Mouse (Mus musculus): Measurements from ENCODE around the gene Pth1r.

Pth1r gene

DNA sequence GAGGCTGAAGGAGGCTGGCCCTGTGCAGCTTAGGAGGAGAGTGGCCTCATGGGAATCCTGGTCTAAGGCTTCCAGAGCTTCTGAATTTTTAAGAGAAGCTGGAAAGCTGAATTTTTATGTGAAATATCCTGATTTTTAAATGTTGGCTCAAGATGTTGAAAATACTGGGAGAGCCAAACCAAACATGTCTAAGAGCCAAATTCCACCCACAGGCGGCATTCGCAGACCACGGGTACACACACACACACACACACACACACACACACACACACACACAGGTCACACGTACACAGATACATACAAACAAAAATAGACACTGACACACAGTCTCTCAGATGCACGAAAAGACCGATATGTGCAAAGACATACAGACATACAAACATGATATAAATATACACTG lies 28.9 kb downstream of the Pth1r start:
- in situ Hi-C loops (cut with MboI; ENCODE audit: low sequenced_read_pairs) = loop anchor here (10.0 kb wide), 1 partner anchor 57 kb away; no protein-coding TSS in a partner anchor

- in situ Hi-C loops (cut with MboI; ENCODE audit: low sequenced_read_pairs) = loop anchor here (10.0 kb wide), 1 partner anchor 58 kb away; no protein-coding TSS in a partner anchor
Measured at GRCm38 (mm10) chr9:110716775-110717174, 30.2 kb downstream of the Pth1r start.

GRCm38 (mm10) chr9:110715426-110715825 lies 31.5 kb downstream of the Pth1r start:
- in situ Hi-C loops (cut with MboI; ENCODE audit: low sequenced_read_pairs) = loop anchor here (10.0 kb wide), 1 partner anchor 59 kb away; no protein-coding TSS in a partner anchor

- in situ Hi-C loops (cut with MboI; ENCODE audit: low sequenced_read_pairs) = loop anchor here (10.0 kb wide), 1 partner anchor 61 kb away; no protein-coding TSS in a partner anchor
Measured at GRCm38 (mm10) chr9:110713389-110713788, 33.6 kb downstream of the Pth1r start.

DNA sequence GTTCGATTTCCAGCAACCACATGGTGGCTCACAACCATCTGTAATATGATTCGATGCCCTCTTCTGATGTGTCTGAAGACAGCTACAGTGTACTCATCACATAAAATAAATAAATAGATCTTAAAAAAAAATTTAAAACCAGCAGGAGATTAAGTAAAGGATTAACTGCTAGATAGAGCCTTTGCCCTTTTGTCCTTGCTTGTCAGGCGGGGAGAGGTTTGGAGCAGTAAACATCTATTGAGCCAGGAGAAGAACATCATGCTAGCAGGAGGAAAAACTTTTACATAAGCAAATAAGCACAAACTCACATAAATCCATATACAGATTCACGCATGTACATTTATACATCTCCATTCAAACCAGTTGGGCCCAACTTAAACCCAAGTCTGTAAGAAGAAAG lies 34.4 kb downstream of the Pth1r start:
- in situ Hi-C loops (cut with MboI; ENCODE audit: low sequenced_read_pairs) = loop anchor here (10.0 kb wide), 1 partner anchor 62 kb away; no protein-coding TSS in a partner anchor

DNA sequence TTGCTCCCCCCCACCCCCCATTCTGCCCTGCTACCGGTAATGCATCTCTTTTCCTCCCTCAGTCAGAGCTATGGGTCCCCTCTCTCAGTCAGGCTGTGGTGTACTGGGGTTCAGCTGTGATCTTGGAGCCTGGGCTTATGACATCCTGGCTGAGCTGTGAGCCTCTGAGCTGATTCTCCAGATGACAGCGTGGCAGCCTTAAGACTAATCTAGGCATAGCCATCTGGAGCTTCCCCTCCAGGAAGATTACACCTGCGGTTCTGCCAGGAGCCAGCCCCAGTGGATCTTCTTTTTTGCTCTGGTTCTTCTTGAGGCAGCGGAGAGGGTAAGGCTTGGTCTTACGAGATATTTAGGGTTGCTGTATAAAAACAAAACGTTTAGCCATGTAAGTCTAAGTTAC lies 34.9 kb downstream of the Pth1r start:
- in situ Hi-C loops (cut with MboI; ENCODE audit: low sequenced_read_pairs) = loop anchor here (10.0 kb wide), 1 partner anchor 63 kb away; no protein-coding TSS in a partner anchor

GRCm38 (mm10) chr9:110711532-110711931 lies 35.4 kb downstream of the Pth1r start:
- in situ Hi-C loops (cut with MboI; ENCODE audit: low sequenced_read_pairs) = loop anchor here (10.0 kb wide), 1 partner anchor 63 kb away; no protein-coding TSS in a partner anchor

GRCm38 (mm10) chr9:110709640-110710258 lies 37.2 kb downstream of the Pth1r start:
- in situ Hi-C loops (cut with MboI; ENCODE audit: low sequenced_read_pairs) = loop anchor here (10.0 kb wide), 1 partner anchor 65 kb away; no protein-coding TSS in a partner anchor

- in situ Hi-C loops (cut with MboI; ENCODE audit: low sequenced_read_pairs) = no loop called here
Measured at GRCm38 (mm10) chr9:110706784-110707183, 40.2 kb downstream of the Pth1r start.

DNA sequence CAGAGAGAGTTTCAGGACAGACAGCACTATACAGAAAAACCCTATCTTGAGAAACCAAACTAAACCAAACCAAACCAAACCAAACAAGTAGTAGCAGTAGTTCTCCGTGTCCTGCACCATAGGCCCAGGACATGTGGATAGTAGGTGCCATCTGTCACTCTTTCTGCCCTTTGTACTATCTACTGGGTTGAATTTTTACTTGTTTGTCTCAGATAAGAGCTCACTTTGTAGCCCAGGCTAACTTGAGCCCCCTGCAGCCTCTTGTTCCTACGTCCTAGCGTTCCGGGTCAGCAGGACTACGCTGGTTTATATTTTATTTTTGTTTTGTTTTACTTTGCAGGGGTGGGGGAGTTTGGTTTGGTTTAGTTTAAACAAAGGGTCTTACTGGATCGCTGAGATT lies 43.0 kb downstream of the Pth1r start:
- in situ Hi-C loops (cut with MboI; ENCODE audit: low sequenced_read_pairs) = no loop called here

GRCm38 (mm10) chr9:110702848-110703247 lies 44.1 kb downstream of the Pth1r start:
- in situ Hi-C loops (cut with MboI; ENCODE audit: low sequenced_read_pairs) = no loop called here

DNA sequence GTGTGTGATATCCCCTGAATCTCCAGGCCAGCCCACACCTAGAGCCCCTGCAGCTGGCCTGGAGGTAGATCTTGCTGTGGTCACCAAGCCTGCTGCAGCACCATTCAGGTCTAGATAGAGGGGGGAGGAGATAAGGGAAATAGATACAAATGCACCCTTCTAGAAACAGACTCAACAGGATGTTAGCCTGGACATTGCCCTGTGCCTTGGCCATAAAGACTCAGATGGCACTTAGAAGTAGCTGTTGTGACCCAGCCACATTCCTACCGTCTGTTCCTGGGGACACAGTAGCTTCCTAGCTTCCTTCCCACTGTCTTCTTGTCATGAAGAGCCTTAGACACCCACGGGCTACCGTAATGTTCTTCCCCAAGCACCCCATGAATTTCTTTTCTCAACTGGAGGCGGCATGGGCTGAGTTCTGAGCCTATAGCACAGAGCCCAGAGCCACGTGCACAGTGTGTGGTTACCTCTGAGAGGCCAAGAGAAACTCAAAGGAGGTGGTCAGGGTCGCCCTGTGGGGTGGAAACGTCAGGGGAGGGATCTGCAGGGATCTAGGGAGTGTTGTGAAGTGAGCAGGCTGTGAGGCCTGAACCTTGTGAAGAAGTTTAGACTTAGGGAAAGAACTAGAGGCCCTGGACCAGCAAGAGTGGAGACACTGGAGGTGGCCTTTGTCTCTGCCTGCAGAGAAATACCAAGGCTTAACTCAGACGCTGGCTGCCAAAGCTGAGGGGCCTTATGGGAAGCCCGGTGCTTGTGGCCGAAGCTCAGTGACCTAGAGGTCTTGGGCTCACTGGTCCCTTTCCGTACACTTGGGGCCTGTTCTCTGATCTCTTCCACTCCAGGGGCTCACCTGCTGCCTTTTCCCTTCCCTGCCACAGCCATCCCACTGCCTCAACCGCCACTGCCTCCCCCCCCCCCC lies 45.6 kb downstream of the Pth1r start:
- in situ Hi-C loops (cut with MboI; ENCODE audit: low sequenced_read_pairs) = no loop called here

DNA sequence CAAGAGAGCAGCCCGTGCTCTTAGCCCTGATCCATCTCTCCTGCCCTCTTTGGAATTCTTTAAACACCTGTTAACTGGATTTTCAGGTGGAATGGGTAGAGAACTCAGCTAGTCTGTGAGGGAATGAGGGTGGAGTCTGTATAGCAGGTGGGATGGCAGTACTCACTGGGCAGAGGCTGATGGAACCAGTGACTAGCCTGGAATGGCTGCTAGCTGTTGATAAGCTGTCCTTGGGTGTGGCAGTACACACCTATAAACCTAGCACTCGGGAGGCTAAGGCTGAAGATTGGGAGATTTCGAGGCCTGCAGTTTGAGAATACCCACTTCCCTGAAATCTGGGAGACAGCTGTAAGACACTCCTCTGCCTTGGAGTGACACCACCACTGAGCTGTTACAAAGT lies 47.4 kb downstream of the Pth1r start:
- in situ Hi-C loops (cut with MboI; ENCODE audit: low sequenced_read_pairs) = no loop called here

DNA sequence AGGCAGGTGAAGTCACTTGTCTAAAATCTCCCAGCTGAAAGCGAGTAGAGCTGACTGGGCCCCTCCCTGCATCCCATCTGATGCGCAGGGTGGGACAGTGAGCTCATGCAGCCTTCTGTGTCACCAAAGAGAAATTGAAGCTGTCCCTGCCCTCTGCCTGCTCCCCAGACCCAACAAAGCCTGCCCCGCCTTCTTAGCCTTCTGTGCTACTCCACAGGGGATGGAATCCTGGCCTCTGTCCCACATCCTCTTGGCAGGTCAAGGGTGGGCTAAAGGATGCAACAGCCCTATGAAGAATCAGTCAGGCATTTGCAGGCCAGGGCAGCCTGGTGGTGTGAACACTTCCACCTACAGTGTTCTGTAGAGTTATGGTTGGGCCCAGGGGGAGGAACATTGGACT lies 49.5 kb downstream of the Pth1r start:
- in situ Hi-C loops (cut with MboI; ENCODE audit: low sequenced_read_pairs) = no loop called here

DNA sequence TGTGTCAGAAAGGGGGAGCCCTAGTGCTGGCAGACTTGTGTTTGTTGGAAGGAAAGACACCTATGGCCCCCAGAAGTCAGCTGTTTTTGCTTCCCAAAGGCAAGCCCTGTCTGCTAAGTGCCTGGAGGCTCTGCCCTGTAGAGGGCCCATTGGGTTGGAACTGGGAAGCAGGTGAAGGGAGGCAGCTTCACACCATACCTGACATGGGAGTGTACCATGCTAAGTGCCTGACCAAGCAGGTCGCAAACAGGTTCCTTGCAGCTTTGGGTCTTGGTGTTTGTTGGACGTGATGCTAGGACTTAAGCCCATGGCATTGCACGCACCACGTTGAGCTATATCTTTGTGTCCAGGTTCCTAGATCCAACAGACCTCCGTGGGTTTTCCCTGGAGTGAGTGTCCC lies 50.5 kb downstream of the Pth1r start:
- in situ Hi-C loops (cut with MboI; ENCODE audit: low sequenced_read_pairs) = no loop called here

GRCm38 (mm10) chr9:110695165-110695755 lies 51.7 kb downstream of the Pth1r start:
- in situ Hi-C loops (cut with MboI; ENCODE audit: low sequenced_read_pairs) = no loop called here

DNA sequence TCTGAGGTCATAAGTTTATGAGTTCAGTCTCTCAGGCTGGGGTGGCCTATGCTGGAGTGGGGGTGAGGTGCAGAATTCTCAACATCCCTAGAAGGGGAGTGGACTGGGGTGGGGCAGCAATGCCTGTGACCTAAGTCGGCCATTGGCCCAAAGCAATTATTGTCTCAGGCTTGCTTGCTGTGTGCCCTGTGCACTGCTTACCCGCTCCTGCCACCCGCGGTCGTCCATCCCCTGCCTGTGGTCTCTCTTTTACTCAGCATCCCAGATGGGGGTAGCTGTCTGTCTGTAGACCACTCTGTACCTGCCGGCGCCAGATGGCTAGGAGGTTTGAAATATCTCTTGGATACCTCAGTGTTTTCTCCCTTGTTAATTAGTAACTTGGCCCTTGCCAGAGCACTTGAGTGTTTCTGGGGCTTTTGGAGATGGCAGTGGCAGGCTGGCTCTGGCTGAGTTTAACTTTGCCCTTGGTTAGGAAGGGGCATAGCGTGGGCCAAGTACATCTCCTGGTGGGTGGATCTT lies 57.6 kb downstream of the Pth1r start:
- in situ Hi-C loops (cut with MboI; ENCODE audit: low sequenced_read_pairs) = no loop called here

DNA sequence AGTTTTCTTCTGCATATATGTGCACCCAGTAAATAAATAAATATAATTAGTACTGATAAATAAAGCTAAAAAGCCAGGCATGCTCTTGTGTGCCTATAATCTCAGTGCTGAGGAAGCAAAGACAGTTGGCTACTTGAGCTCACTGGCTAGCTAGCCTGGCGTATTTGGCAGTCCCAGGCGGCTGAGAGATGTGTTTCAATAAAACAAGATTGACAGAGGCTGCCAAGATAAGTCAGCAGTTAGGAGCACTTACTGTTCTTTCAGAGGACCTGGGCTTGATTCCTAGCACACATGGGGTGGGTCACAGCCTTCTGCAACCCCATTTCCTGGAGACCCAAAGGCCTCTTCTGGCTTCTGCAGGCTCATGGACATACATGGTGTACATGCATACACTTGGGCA lies 59.1 kb downstream of the Pth1r start:
- in situ Hi-C loops (cut with MboI; ENCODE audit: low sequenced_read_pairs) = no loop called here

DNA sequence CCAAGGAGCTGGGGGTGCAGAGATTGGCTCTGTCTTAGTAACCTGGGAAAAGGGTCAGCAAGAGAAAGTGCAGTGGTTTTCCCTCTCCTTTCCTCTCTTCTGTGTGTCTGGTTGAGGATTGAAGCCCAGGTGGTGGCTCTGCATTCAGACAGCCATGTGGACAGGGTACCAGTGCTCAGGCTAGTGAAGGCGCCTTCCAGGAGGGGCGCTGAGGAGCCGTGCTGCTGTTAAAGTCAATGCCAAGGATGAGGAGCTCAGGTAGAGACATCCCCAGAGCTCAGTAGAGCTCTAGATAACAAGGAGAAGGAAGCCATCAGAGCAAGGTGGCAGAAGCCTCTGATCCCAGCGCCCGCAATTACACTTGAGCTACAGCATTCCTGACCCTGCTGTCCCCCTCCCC lies 59.9 kb downstream of the Pth1r start:
- in situ Hi-C loops (cut with MboI; ENCODE audit: low sequenced_read_pairs) = no loop called here

GRCm38 (mm10) chr9:110686472-110686871 lies 60.5 kb downstream of the Pth1r start:
- in situ Hi-C loops (cut with MboI; ENCODE audit: low sequenced_read_pairs) = no loop called here

DNA sequence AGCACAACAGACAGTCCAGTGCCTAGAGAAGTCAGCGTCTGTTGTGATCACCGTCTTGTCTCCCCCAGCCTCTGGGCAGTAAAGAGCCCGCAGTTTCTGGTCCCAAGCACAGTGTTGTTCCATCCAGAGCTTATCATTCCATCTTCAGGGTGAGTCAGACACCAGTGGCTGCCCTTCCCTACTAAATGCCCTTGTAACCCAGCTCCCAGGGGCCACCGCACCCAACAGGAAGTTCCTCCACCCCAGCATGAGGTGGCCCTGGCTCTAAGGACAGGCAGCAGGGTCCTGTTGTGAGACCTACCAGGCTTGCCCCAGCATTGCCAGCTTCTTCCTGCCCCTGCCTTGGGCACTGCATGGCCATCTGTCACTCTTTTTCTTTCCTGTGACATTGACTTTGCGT lies 61.4 kb downstream of the Pth1r start:
- in situ Hi-C loops (cut with MboI; ENCODE audit: low sequenced_read_pairs) = no loop called here

Data from CH12F3 (cell line).